In the genomic region with DNA sequence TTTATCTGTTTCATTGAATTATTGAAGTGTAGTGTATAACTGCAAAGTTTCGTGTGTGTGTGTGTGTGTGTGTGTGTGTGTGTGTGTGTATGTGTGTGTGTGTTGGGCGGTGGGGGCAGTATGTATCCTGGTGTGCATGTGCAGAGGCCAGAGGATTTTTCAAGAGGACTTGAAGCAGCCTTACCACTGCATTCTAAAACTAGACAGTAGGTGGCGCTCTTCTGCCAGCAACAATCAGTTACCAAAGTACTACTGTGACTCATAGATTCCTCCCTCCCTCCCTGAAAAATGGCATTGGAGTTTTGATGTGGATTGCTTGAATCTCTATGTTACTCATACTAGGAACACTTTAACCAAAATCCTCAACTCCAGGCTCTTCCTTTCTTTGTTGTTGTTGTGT, we compare ENCODE assay signal across 8 mouse cellular contexts. TPM values are rescaled to one million over a fixed set of nuclear protein-coding genes. Genes with fewer than 3 reads are reported as not detected.
DNase-seq lines count a peak whose midpoint lies in the region; ATAC-seq and TF ChIP-seq lines count a peak whose summit lies in the region.

No protein-coding gene starts in this region.

- peaks cover 2% of the 10 kb centered on the region; the same call in 1 of the 2 replicates for H3K36me3 ChIP-seq in heart, adult 2 months (ENCODE audit: control insufficient read depth, insufficient read depth, low read length)
- peaks cover 30% of the 10 kb centered on the region for H3K36me3 ChIP-seq in kidney, embryonic 16.5 days (ENCODE audit: insufficient read depth, low read length)
- peaks cover 24% of the 10 kb centered on the region for H3K36me3 ChIP-seq in liver, adult 2 months (ENCODE audit: control insufficient read depth, insufficient read depth, low read length)

- no peak overlapping the region for H3K4me2 ChIP-seq in kidney, embryonic 16.5 days (replicated peaks; ENCODE audit: low read depth, low read length)

- H3K4me3 ChIP-seq in heart, adult 2 months: no peak overlapping the region
- no peak overlapping the region for H3K4me3 ChIP-seq in kidney, embryonic 16.5 days (ENCODE audit: low read length)
- H3K4me3 ChIP-seq in liver, adult 2 months (ENCODE audit: insufficient read depth, low read depth, low read length): no peak overlapping the region

- no peak for TF ChIP-seq POLR2A in heart, adult 2 months (IDR thresholded peaks at IDR 0.05; ENCODE audit: insufficient read depth, low read depth, low read length)
- no peak for TF ChIP-seq POLR2A in liver, adult 2 months (IDR thresholded peaks at IDR 0.05; ENCODE audit: extremely low read depth, insufficient read depth, low read length)

- no peaks in the 10 kb centered on the region for H3K9me3 ChIP-seq in kidney, embryonic 16.5 days (ENCODE audit: low read length)

- H3K4me1 ChIP-seq in heart, adult 2 months (ENCODE audit: control insufficient read depth, insufficient read depth, low read length): no peaks in the 10 kb centered on the region
- H3K4me1 ChIP-seq in kidney, embryonic 16.5 days (ENCODE audit: insufficient read depth, low read length): no peaks in the 10 kb centered on the region
- peaks cover 8% of the 10 kb centered on the region for H3K4me1 ChIP-seq in liver, adult 2 months (ENCODE audit: control insufficient read depth, insufficient read depth, low read length)

- ATAC-seq in kidney, embryonic 16.5 days (ENCODE audit: low FRiP score, low TSS enrichment): peak; percentile 57; the same call in 1 of the 2 replicates
- ATAC-seq in neutrophil, adult 5-6 weeks (ENCODE audit: extremely low read depth, insufficient number of reproducible peaks, low FRiP score, poor library complexity, severe bottlenecking): peak; percentile 85

- no peaks in the 10 kb centered on the region for H3K27me3 ChIP-seq in heart, adult 2 months (ENCODE audit: control insufficient read depth, insufficient read depth, low read length)
- H3K27me3 ChIP-seq in kidney, embryonic 16.5 days (ENCODE audit: insufficient read depth, low read length): no peaks in the 10 kb centered on the region
- H3K27me3 ChIP-seq in liver, adult 2 months (ENCODE audit: control insufficient read depth, insufficient read depth, low read length): no peaks in the 10 kb centered on the region

- peak; percentile 52; the same call in 1 of the 2 replicates for TF ChIP-seq EP300 in heart, adult 2 months (IDR thresholded peaks at IDR 0.05; ENCODE audit: insufficient read depth, low read depth, low read length)

- H3K79me2 ChIP-seq in heart, adult 2 months (replicated peaks; ENCODE audit: control insufficient read depth, insufficient read depth, low read length): no peaks in the 10 kb centered on the region
- H3K79me2 ChIP-seq in liver, adult 2 months (ENCODE audit: control insufficient read depth, insufficient read depth, low read length): no peaks in the 10 kb centered on the region

- 26% methylated on average over 3 of the region's 3 CpGs for WGBS in heart, adult 2 months
- 36% methylated on average over 3 of the region's 3 CpGs for WGBS in kidney, embryonic 16.5 days
- 33% methylated on average over 3 of the region's 3 CpGs for WGBS in liver, adult 2 months

- intact Hi-C loops in heart, adult 2 months (cut with DNase I): loop anchor here (1.0 to 5.0 kb wide), 2 partner anchors 46 to 123 kb away; no protein-coding TSS in a partner anchor

- no peak overlapping the region for H3K27ac ChIP-seq in heart, adult 2 months
- no peak overlapping the region for H3K27ac ChIP-seq in kidney, embryonic 16.5 days (ENCODE audit: low read length)
- no peak overlapping the region for H3K27ac ChIP-seq in liver, adult 2 months (replicated peaks; ENCODE audit: insufficient read depth, low read depth, low read length)

- peak; percentile 92 for DNase-seq in CD4-positive helper T cell, adult 2 months (ENCODE audit: low read depth, low spot score)
- DNase-seq in adrenal gland, adult 18-20 months (ENCODE audit: low spot score in 2 of 2): peak; percentile 69 to 75
- peak; percentile 92 for DNase-seq in embryo, embryonic 10.5 days (ENCODE audit: low spot score)
- DNase-seq in heart, adult 2 months: peak; percentile 66 to 79
- DNase-seq in liver, adult 2 months (ENCODE audit: extremely low read depth, low read depth, low spot score): peak; percentile 85
- peak; percentile 58 for DNase-seq in testis, postnatal 14 days (ENCODE audit: low spot score)

- no peak overlapping the region for H3K9ac ChIP-seq in heart, adult 2 months (ENCODE audit: low read depth, low read length)
- no peak overlapping the region for H3K9ac ChIP-seq in kidney, embryonic 16.5 days (replicated peaks; ENCODE audit: low read length)
- H3K9ac ChIP-seq in liver, adult 2 months (ENCODE audit: low read depth, low read length): no peak overlapping the region

- TF ChIP-seq CTCF in heart, adult 2 months (IDR thresholded peaks at IDR 0.05): peak; percentile 75
- TF ChIP-seq CTCF in liver, adult 2 months (IDR thresholded peaks at IDR 0.05; ENCODE audit: low read depth, low read length): peak; percentile 56

RNA-seq across cellular contexts. Expression of gene Mrpl22, which starts 8.1 kb away (rescaled TPM):
- total RNA-seq in adrenal gland, adult 18-20 months (2021): 10 to 100 TPM; 56.9 to 69.4 TPM
- total RNA-seq in heart, adult 2 months (2021): 10 to 100 TPM; 50.7 to 53.9 TPM
- 48.4 and 48.6 TPM in 2 replicates for polyA plus RNA-seq in heart, adult 2 months (2012; rRNA removed)
- polyA plus RNA-seq in kidney, embryonic 16.5 days (2015; fragmentation: Nextera tagmentation; extraction: Ambion mirVana): 132 and 138 TPM in 2 replicates
- 34.5 and 41.1 TPM in 2 replicates for total RNA-seq in liver, adult 2 months (2014; rRNA removed)
- polyA plus RNA-seq in liver, adult 2 months (2012; rRNA removed): 57.1 and 63.4 TPM in 2 replicates
- 14.1 and 25.3 TPM in 2 replicates for total RNA-seq in neutrophil, adult 5-6 weeks (2017)

RNA-seq across cellular contexts. Expression of gene Gemin5, which starts 11.2 kb away (rescaled TPM):
- total RNA-seq in adrenal gland, adult 18-20 months (2021): 10 to 100 TPM; 22.2 to 22.9 TPM
- total RNA-seq in heart, adult 2 months (2021): 1 to 10 TPM; 9.1 to 9.3 TPM
- polyA plus RNA-seq in heart, adult 2 months (2012; rRNA removed): 3.2 and 4.7 TPM in 2 replicates
- 22.5 and 24.0 TPM in 2 replicates for polyA plus RNA-seq in kidney, embryonic 16.5 days (2015; fragmentation: Nextera tagmentation; extraction: Ambion mirVana)
- 4.8 and 5.1 TPM in 2 replicates for total RNA-seq in liver, adult 2 months (2014; rRNA removed)
- 2.5 and 3.5 TPM in 2 replicates for polyA plus RNA-seq in liver, adult 2 months (2012; rRNA removed)
- total RNA-seq in neutrophil, adult 5-6 weeks (2017): 10.5 and 10.9 TPM in 2 replicates

RNA-seq across cellular contexts. Expression of gene Igtp, which starts 19.8 kb away (rescaled TPM):
- total RNA-seq in adrenal gland, adult 18-20 months (2021): 10 to 100 TPM; 14.0 to 30.2 TPM
- 10 to 100 TPM in 1 of 2 experiments, 1 to 10 TPM in 1; 9.3 to 12.4 TPM for total RNA-seq in heart, adult 2 months (2021)
- polyA plus RNA-seq in heart, adult 2 months (2012; rRNA removed): 14.1 and 16.4 TPM in 2 replicates
- 4.5 and 4.8 TPM in 2 replicates for polyA plus RNA-seq in kidney, embryonic 16.5 days (2015; fragmentation: Nextera tagmentation; extraction: Ambion mirVana)
- total RNA-seq in liver, adult 2 months (2014; rRNA removed): 32.5 and 33.0 TPM in 2 replicates
- polyA plus RNA-seq in liver, adult 2 months (2012; rRNA removed): 46.1 and 52.9 TPM in 2 replicates
- 43.5 and 46.2 TPM in 2 replicates for total RNA-seq in neutrophil, adult 5-6 weeks (2017)

RNA-seq across cellular contexts. Expression of gene Irgm2, which starts 19.9 kb away (rescaled TPM):
- total RNA-seq in adrenal gland, adult 18-20 months (2021): 10 to 100 TPM; 11.5 to 25.9 TPM
- 10 to 100 TPM; 10.6 to 16.4 TPM for total RNA-seq in heart, adult 2 months (2021)
- polyA plus RNA-seq in heart, adult 2 months (2012; rRNA removed): 11.9 and 18.3 TPM in 2 replicates
- polyA plus RNA-seq in kidney, embryonic 16.5 days (2015; fragmentation: Nextera tagmentation; extraction: Ambion mirVana): 2.6 and 2.7 TPM in 2 replicates
- 21.8 and 23.9 TPM in 2 replicates for total RNA-seq in liver, adult 2 months (2014; rRNA removed)
- polyA plus RNA-seq in liver, adult 2 months (2012; rRNA removed): 29.6 and 40.8 TPM in 2 replicates
- 53.7 and 66.7 TPM in 2 replicates for total RNA-seq in neutrophil, adult 5-6 weeks (2017)
